Mouse (Mus musculus): ENCODE measurements around the gene Gpr183.

The Gpr183 gene

GRCm38 (mm10) chr14:121964990-121965389 is at the start of gene Gpr183:
TSS of gene Gpr183 (minus strand) at chr14:121965195.
- peak; percentile 87 for DNase-seq (ENCODE audit: low read depth)

GRCm38 (mm10) chr14:122013417-122013951 is 48.5 kb upstream of the Gpr183 start:
- DNase-seq (ENCODE audit: low read depth): peak; percentile 66

- no peak for DNase-seq (ENCODE audit: low read depth)
Observed at GRCm38 (mm10) chr14:122012814-122013213, 47.8 kb upstream of the Gpr183 start.

- DNase-seq (ENCODE audit: low read depth): no peak
Observed at GRCm38 (mm10) chr14:122012193-122012592, 47.2 kb upstream of the Gpr183 start.

- peak; percentile 69 for DNase-seq (ENCODE audit: low read depth)
Observed at GRCm38 (mm10) chr14:122011768-122012167, 46.8 kb upstream of the Gpr183 start.

- DNase-seq (ENCODE audit: low read depth): no peak
Observed at GRCm38 (mm10) chr14:122010301-122010700, 45.3 kb upstream of the Gpr183 start.

- peak; percentile 87 for DNase-seq (ENCODE audit: low read depth)
Observed at GRCm38 (mm10) chr14:122009502-122009901, 44.5 kb upstream of the Gpr183 start.

- DNase-seq (ENCODE audit: low read depth): no peak
Observed at GRCm38 (mm10) chr14:122008261-122008660, 43.3 kb upstream of the Gpr183 start.

- DNase-seq (ENCODE audit: low read depth): no peak
Observed at GRCm38 (mm10) chr14:122003812-122004211, 38.8 kb upstream of the Gpr183 start.

- peak; percentile 69 for DNase-seq (ENCODE audit: low read depth)
Observed at GRCm38 (mm10) chr14:122002224-122002623, 37.2 kb upstream of the Gpr183 start.

GRCm38 (mm10) chr14:122000346-122001105 is 35.5 kb upstream of the Gpr183 start:
- peak; percentile 85 for DNase-seq (ENCODE audit: low read depth)

GRCm38 (mm10) chr14:121999455-121999854 is 34.5 kb upstream of the Gpr183 start:
- peak; percentile 74 for DNase-seq (ENCODE audit: low read depth)

GRCm38 (mm10) chr14:121996786-121997185 is 31.8 kb upstream of the Gpr183 start:
- DNase-seq (ENCODE audit: low read depth): no peak

- no peak for DNase-seq (ENCODE audit: low read depth)
Observed at GRCm38 (mm10) chr14:121995557-121995870, 30.5 kb upstream of the Gpr183 start.

- DNase-seq (ENCODE audit: low read depth): no peak
Observed at GRCm38 (mm10) chr14:121994846-121995556, 30.0 kb upstream of the Gpr183 start.

GRCm38 (mm10) chr14:121994171-121994700 is 29.2 kb upstream of the Gpr183 start:
- DNase-seq (ENCODE audit: low read depth): peak; percentile 73

- DNase-seq (ENCODE audit: low read depth): no peak
Observed at GRCm38 (mm10) chr14:121993616-121994015, 28.6 kb upstream of the Gpr183 start.

GRCm38 (mm10) chr14:121992395-121993280 is 27.6 kb upstream of the Gpr183 start:
- DNase-seq (ENCODE audit: low read depth): peak; percentile 81

GRCm38 (mm10) chr14:121991921-121992320 is 26.9 kb upstream of the Gpr183 start:
- DNase-seq (ENCODE audit: low read depth): peak; percentile 69

- no peak for DNase-seq (ENCODE audit: low read depth)
Observed at GRCm38 (mm10) chr14:121990897-121991296, 25.9 kb upstream of the Gpr183 start.

GRCm38 (mm10) chr14:121989869-121990268 is 24.9 kb upstream of the Gpr183 start:
- no peak for DNase-seq (ENCODE audit: low read depth)

- no peak for DNase-seq (ENCODE audit: low read depth)
Observed at GRCm38 (mm10) chr14:121989331-121989730, 24.3 kb upstream of the Gpr183 start.
